Mouse (Mus musculus) heart, adult 10 weeks (tissue): ENCODE measurements around the gene Gm12394. TPM values are rescaled to one million over a fixed set of nuclear protein-coding genes. Genes with fewer than 3 reads are reported as not detected.

Experiments
- polyA plus RNA-seq: library from polyadenylated mRNA; stranded (reverse); fragments of 350-450 nt; fragmentation: Illumina TruSeq; extraction: RNeasy Lipid Tissue Mini Kit (QIAGEN cat#74804); gene quantifications from one replicate; pipeline ENCODE4 v1.2.3, GENCODE M21; 2014; ENCODE audit warnings: low read depth, low replicate concordance

Gm12394 gene
- polyA plus RNA-seq = 0.21 TPM

GRCm38 (mm10) chr4:42856671-42857070, at the start of gene Gm12394:
Gm12394 (minus strand) TSS chr4:42856771.

GRCm38 (mm10) chr4:42874134-42874533, 17.6 kb upstream of the Gm12394 start, which contains the start of gene Fam205c:
Fam205c (minus strand) TSS chr4:42874234.

GRCm38 (mm10) chr4:42853788-42854187, 2.8 kb downstream of the Gm12394 start, which contains the start of gene Fam205a1:
Fam205a1 (minus strand) TSS chr4:42853888.

GRCm38 (mm10) chr4:42773893-42774292, 82.7 kb downstream of the Gm12394 start, which contains the start of gene Ccl21a:
Ccl21a (minus strand) TSS chr4:42773993.

GRCm38 (mm10) chr4:42756477-42756876, 100.1 kb downstream of the Gm12394 start, which contains the start of gene Ccl19:
Ccl19 (minus strand) TSS chr4:42756577.

GRCm38 (mm10) chr4:42735245-42735644, 121.3 kb downstream of the Gm12394 start, which contains the start of gene 4930578G10Rik:
4930578G10Rik (plus strand) TSS chr4:42735545.

Other genes starting within 250 kb of the Gm12394 start
- gene Gm10591, start 244.6 kb downstream of the Gm12394 start, polyA plus RNA-seq = not detected
- 5.7 TPM for gene Gm2564, start 227.1 kb downstream of the Gm12394 start, polyA plus RNA-seq
- not detected for gene Ccl27b, start 201.5 kb downstream of the Gm12394 start, polyA plus RNA-seq
- gene Il11ra2, start 194.9 kb downstream of the Gm12394 start, polyA plus RNA-seq = not detected
- gene 4930578G10Rik, start 121.2 kb downstream of the Gm12394 start, polyA plus RNA-seq = not detected
- gene Ccl19, start 100.2 kb downstream of the Gm12394 start, polyA plus RNA-seq = 4.0 TPM
- gene Ccl21a, start 82.8 kb downstream of the Gm12394 start, polyA plus RNA-seq = 53.5 TPM
- gene Fam205a1, start 2.9 kb downstream of the Gm12394 start, polyA plus RNA-seq = not detected
- gene Fam205c, start 17.5 kb upstream of the Gm12394 start, polyA plus RNA-seq = 0.81 TPM
- 1.8 TPM for gene Phf24, start 59.9 kb upstream of the Gm12394 start, polyA plus RNA-seq
- gene Dnajb5, start 93.0 kb upstream of the Gm12394 start, polyA plus RNA-seq = 87.1 TPM
- gene 1700022I11Rik, start 112.8 kb upstream of the Gm12394 start, polyA plus RNA-seq = not detected
- gene Vcp, start 143.7 kb upstream of the Gm12394 start, polyA plus RNA-seq = 315 TPM
- gene Fancg, start 153.7 kb upstream of the Gm12394 start, polyA plus RNA-seq = 2.6 TPM
- gene Pigo, start 169.0 kb upstream of the Gm12394 start, polyA plus RNA-seq = 16.0 TPM
- 111 TPM for gene Stoml2, start 174.9 kb upstream of the Gm12394 start, polyA plus RNA-seq
- gene Fam214b, start 189.4 kb upstream of the Gm12394 start, polyA plus RNA-seq = 28.0 TPM
- gene Unc13b, start 202.2 kb upstream of the Gm12394 start, polyA plus RNA-seq = 14.5 TPM